Mouse (Mus musculus) thymus, postnatal 0 days (tissue): Measurements from ENCODE around the gene Gsto1. TPM values are rescaled to one million over a fixed set of nuclear protein-coding genes. Genes with fewer than 3 reads are reported as not detected.
"Not testable (repeated sequence)": the region's sequence is repeated elsewhere in the genome, so short reads cannot be mapped to it uniquely, and the experiment has no call there.

Experiments used
- DNase-seq: peaks from one replicate; pipeline ENCODE4 v3.0.0-alpha.2; 2015; ENCODE audit warnings: low spot score
- polyA plus RNA-seq: library from polyadenylated mRNA; unstranded; fragments of >200 nt; fragmentation: Nextera tagmentation; extraction: Ambion mirVana; gene quantifications from 2 replicates; pipeline ENCODE4 v1.2.1, GENCODE M21; 2015

Gsto1 gene
- polyA plus RNA-seq, result 84.0 and 157 TPM in 2 replicates

GRCm38 (mm10) chr19:47854796-47855783 lies at the start of gene Gsto1:
Gene Gsto1 (plus strand): TSS chr19:47854970.
- DNase-seq, result peak; percentile 51

- DNase-seq, result no peak
Measured at GRCm38 (mm10) chr19:47812091-47812490, 42.7 kb upstream of the Gsto1 start.

- no peak for DNase-seq
Measured at GRCm38 (mm10) chr19:47814721-47815120, 40.0 kb upstream of the Gsto1 start.

GRCm38 (mm10) chr19:47817692-47818091 lies 37.1 kb upstream of the Gsto1 start:
- DNase-seq, result no peak

GRCm38 (mm10) chr19:47820832-47821493 lies 33.8 kb upstream of the Gsto1 start:
- DNase-seq, result peak; percentile 63

GRCm38 (mm10) chr19:47821494-47821872 lies 33.3 kb upstream of the Gsto1 start:
- DNase-seq, result no peak

- no peak for DNase-seq
Measured at GRCm38 (mm10) chr19:47822143-47822796, 32.5 kb upstream of the Gsto1 start.

GRCm38 (mm10) chr19:47824026-47824425 lies 30.7 kb upstream of the Gsto1 start:
- DNase-seq, result no peak

GRCm38 (mm10) chr19:47829913-47830450 lies 24.8 kb upstream of the Gsto1 start:
- DNase-seq, result no peak

- no peak for DNase-seq
Measured at GRCm38 (mm10) chr19:47831111-47831510, 23.7 kb upstream of the Gsto1 start.

GRCm38 (mm10) chr19:47832316-47832715 lies 22.5 kb upstream of the Gsto1 start:
- no peak for DNase-seq

GRCm38 (mm10) chr19:47834614-47835013 lies 20.2 kb upstream of the Gsto1 start:
- DNase-seq, result no peak

- DNase-seq, result no peak
Measured at GRCm38 (mm10) chr19:47835776-47836175, 19.0 kb upstream of the Gsto1 start.

- peak; percentile 49 for DNase-seq
Measured at GRCm38 (mm10) chr19:47836701-47837526, 17.9 kb upstream of the Gsto1 start.

GRCm38 (mm10) chr19:47837527-47837901 lies 17.3 kb upstream of the Gsto1 start:
- DNase-seq, result no peak

- not testable (repeated sequence) for DNase-seq
Measured at GRCm38 (mm10) chr19:47841234-47841633, 13.5 kb upstream of the Gsto1 start.

- DNase-seq, result no peak
Measured at GRCm38 (mm10) chr19:47849735-47850134, 5.0 kb upstream of the Gsto1 start.

GRCm38 (mm10) chr19:47852131-47852530 lies 2.6 kb upstream of the Gsto1 start:
- not testable (repeated sequence) for DNase-seq

GRCm38 (mm10) chr19:47853053-47853452 lies 1.7 kb upstream of the Gsto1 start:
- DNase-seq, result no peak

- no peak for DNase-seq
Measured at GRCm38 (mm10) chr19:47853951-47854795, 597 bp upstream of the Gsto1 start.
